Mouse (Mus musculus) heart, embryonic 11.5 days (tissue): ENCODE data around the gene Gprc6a. TPM values are rescaled to one million over a fixed set of nuclear protein-coding genes. Genes with fewer than 3 reads are reported as not detected.

Experiments
- ATAC-seq: fragments of 200-750 bp; cut with Nextera tagmentation; replicated peaks from 2 replicates; pipeline ENCODE4 v1.8.0; 2017; ENCODE audit warnings: moderate library complexity; ENCODE audit not compliant: insufficient number of reproducible peaks, low FRiP score, low TSS enrichment
- H3K27ac ChIP-seq: fragments of 300-500 bp; sonication (generic); 2 replicates; pipeline ENCODE4 v1.5.1; 2014; ENCODE audit warnings: mild to moderate bottlenecking, low read depth, low read length
- H3K27me3 ChIP-seq: fragments of 300-500 bp; sonication (generic); 2 replicates; pipeline ENCODE4 v1.6.1; 2014; ENCODE audit warnings: mild to moderate bottlenecking, low read length, mixed read lengths; ENCODE audit not compliant: control insufficient read depth, insufficient read depth
- H3K36me3 ChIP-seq: fragments of 300-500 bp; sonication (generic); 2 replicates; pipeline ENCODE4 v1.6.1; 2014; ENCODE audit warnings: mild to moderate bottlenecking, low read length, moderate library complexity, mixed read lengths; ENCODE audit not compliant: control insufficient read depth, insufficient read depth
- H3K4me1 ChIP-seq: fragments of 300-500 bp; sonication (generic); 2 replicates; pipeline ENCODE4 v1.6.1; 2014; ENCODE audit warnings: low read length; ENCODE audit not compliant: control insufficient read depth, insufficient read depth
- H3K4me2 ChIP-seq: fragments of 300-500 bp; sonication (generic); 2 replicates; pipeline ENCODE4 v1.6.1; 2014; ENCODE audit warnings: mild to moderate bottlenecking, moderate library complexity
- H3K4me3 ChIP-seq: fragments of 300-500 bp; sonication (generic); 2 replicates; pipeline ENCODE4 v1.5.1; 2014; ENCODE audit warnings: low read depth, low read length
- H3K9ac ChIP-seq: fragments of 300-500 bp; sonication (generic); 2 replicates; pipeline ENCODE4 v1.6.1; 2014; ENCODE audit warnings: mild to moderate bottlenecking, low read depth, low read length, moderate library complexity
- H3K9me3 ChIP-seq: fragments of 300-500 bp; sonication (generic); replicated peaks from 2 replicates; pipeline ENCODE4 v1.6.1; 2016; ENCODE audit warnings: low read length; ENCODE audit not compliant: control insufficient read depth
- WGBS: fragments of 180-500 bp; shearing (Covaris S2); extraction: QIAGEN DNeasy Blood & Tissue Kit; methylation state at CpG from one replicate; pipeline ENCODE4 v1.1.7; 2014; ENCODE audit not compliant: insufficient replicate concordance; 5-methylcytosine and 5-hydroxymethylcytosine counted together
- polyA plus RNA-seq: library from polyadenylated mRNA; unstranded; fragments of >200 nt; fragmentation: Nextera tagmentation; extraction: Ambion mirVana; gene quantifications from 2 replicates; pipeline ENCODE4 v1.2.1, GENCODE M21; 2014

The Gprc6a gene
- not detected in 2 replicates for polyA plus RNA-seq

DNA sequence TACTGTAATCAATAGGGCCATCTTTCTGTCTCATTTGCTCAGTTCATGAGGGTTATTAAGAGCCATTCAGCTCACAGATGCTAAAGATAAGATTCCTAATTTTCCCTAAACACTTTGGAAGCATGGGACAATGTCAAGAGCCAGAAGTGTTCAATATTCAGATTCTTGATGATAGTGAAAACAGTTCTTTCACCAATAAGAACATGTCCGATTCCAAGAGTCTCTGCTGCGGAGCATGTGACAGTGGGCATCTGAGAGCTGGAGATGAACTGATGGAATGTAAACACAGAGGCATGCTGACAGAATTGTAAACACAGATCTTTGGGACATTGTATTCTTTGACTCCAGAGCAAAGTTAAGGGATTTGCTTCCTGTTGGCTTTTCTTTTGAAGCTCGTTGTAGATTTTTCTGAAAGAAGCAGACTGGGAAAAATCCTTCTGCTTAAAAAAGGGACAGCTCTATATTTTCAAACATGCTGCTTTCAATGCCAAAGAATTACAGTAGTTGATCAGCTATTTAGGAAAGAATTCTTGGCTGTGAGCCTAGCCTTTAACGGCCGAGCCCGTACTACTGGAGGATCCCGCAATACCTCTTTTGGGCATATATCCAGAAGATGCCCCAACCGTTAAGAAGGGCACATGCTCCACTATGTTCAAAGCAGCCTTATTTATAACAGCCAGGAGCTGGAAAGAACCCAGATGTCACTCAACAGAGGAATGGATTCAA, at the start of gene Gprc6a:
Gprc6a (minus strand) TSS at position 51 of the 726 bp plus-strand sequence.
- no peaks in the 10 kb centered on the region for H3K36me3 ChIP-seq
- no peaks in the 10 kb centered on the region for H3K4me1 ChIP-seq
- H3K27ac ChIP-seq, result no peak within 1 kb of the TSS
- H3K9ac ChIP-seq, result no peak within 1 kb of the TSS
- no peaks in the 10 kb centered on the region for H3K9me3 ChIP-seq
- no peak within 1 kb of the TSS for H3K4me2 ChIP-seq
- 66% methylated on average over 8 of the region's 8 CpGs for WGBS
- ATAC-seq, result no peak
- no peak within 1 kb of the TSS for H3K4me3 ChIP-seq
- no peaks in the 10 kb centered on the region for H3K27me3 ChIP-seq

DNA sequence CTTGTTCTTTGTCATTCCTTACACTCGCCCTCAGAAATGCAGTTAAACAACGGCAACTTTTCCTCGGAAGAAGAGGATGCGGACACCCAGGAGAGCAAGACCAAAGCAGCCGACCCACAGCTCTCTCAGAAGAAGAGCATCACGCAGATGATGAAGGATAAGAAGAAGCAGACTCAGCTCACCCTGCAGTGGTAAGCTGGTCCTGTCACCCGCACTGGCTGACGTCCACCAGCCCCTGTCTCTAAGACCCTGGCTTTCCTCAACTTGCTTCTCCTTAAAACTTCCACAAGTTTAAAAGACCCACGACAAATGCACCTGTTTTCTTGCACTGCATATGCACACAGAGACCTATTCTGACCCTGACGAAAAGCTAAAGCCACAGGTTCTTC, 47.0 kb upstream of the Gprc6a start:
- 7% methylated on average over 10 of the region's 10 CpGs for WGBS
- no peaks in the 10 kb centered on the region for H3K9me3 ChIP-seq
- H3K9ac ChIP-seq, result no peak overlapping the region
- no peak overlapping the region for H3K27ac ChIP-seq
- peaks cover 20% of the 10 kb centered on the region for H3K27me3 ChIP-seq
- peak overlapping the region; percentile 90 for H3K4me2 ChIP-seq
- peak overlapping the region; percentile 51 for H3K4me3 ChIP-seq
- ATAC-seq, result no peak
- H3K4me1 ChIP-seq, result 0 out of 2 replicates have a peak, but pooled peaks cover 2% of the 10 kb centered on the region
- H3K36me3 ChIP-seq, result no peaks in the 10 kb centered on the region

DNA sequence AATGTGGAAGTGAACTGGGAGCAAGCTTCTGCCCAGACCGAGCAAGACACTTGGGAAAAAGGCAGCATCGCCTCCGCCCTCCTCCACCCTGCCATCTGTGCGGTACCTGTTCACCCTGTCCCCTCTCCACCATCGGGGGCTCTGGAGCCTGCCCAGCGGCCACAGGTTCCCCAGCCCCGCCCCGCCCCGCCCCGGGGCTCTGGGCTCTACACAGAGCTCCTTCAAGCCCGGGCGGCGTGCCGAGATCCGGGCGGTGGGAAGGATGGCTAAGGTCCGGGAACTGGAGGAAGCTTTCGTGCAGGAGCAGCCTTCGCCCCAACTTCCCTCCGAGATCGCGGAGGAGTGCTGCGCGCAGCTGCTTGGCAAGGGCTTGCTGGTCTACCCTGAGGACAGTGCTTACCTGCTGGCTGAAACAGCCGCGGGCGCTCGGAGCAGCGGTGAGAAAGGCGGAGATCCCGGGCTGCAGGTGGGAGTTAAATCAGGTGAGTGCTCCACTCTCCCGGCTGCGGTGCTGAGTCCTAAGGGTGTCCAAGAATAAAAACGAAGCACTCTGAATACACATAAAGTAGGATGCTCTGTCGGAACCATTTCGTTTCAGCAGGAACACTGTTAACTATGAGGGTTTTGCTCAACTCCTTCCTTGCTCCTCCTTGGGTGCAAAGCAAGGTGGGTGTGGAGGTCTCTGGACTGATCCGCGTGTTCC, 46.4 kb upstream of the Gprc6a start, which contains the start of gene Rfx6:
Rfx6 (plus strand) TSS at position 209 of the 703 bp plus-strand sequence.
- peaks cover 20% of the 10 kb centered on the region for H3K27me3 ChIP-seq
- no peak within 1 kb of the TSS for H3K27ac ChIP-seq
- no peaks in the 10 kb centered on the region for H3K9me3 ChIP-seq
- peak within 1 kb of the TSS; percentile 90 for H3K4me2 ChIP-seq
- no peak within 1 kb of the TSS for H3K9ac ChIP-seq
- WGBS, result under 1% methylated on average over 36 of the region's 38 CpGs
- peak; percentile 18; the same call in 1 of the 2 replicates for ATAC-seq
- H3K4me1 ChIP-seq, result 0 out of 2 replicates have a peak, but pooled peaks cover 2% of the 10 kb centered on the region
- H3K4me3 ChIP-seq, result peak within 1 kb of the TSS; percentile 51
- H3K36me3 ChIP-seq, result no peaks in the 10 kb centered on the region

DNA sequence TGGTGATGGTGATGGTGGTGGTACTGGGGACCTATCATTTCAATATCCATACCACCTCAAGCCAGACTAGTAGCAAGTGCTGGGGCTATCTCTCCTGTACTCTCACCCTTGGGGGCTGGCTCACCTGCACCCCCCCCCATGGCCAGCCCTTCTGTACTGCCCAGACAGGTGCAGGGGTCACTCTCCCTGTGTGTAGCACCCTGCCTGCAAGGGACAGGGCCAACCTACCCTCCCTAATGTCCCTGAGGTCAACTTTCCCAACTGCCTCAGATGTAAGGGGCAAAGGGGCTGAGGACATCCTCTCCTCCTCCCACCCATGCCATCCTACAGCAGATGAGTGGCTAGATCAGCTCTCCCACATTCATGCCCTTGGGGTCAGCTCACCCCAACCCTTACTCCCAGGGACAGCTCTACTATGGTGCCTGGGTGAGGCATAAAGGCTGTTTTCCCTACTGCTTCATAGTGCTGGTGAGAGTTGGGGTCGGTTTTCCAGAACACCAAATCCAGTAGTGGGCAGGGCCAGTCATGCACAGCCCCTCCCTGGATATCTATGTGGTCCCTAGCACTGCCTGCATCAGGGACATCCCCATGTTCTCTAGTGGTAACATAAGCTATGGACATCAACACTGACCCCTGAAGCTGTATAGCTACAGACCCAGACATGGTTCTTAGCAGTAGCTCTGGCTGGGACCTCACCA, 41.0 kb upstream of the Gprc6a start:
- no peaks in the 10 kb centered on the region for H3K36me3 ChIP-seq
- H3K4me1 ChIP-seq, result no peaks in the 10 kb centered on the region
- no peak overlapping the region for H3K27ac ChIP-seq
- H3K27me3 ChIP-seq, result peaks cover 8% of the 10 kb centered on the region
- H3K4me3 ChIP-seq, result no peak overlapping the region
- ATAC-seq, result no peak
- WGBS, result 38% methylated on average over 1 of the region's 1 CpGs
- H3K4me2 ChIP-seq, result no peak overlapping the region
- no peak overlapping the region for H3K9ac ChIP-seq
- no peaks in the 10 kb centered on the region for H3K9me3 ChIP-seq

DNA sequence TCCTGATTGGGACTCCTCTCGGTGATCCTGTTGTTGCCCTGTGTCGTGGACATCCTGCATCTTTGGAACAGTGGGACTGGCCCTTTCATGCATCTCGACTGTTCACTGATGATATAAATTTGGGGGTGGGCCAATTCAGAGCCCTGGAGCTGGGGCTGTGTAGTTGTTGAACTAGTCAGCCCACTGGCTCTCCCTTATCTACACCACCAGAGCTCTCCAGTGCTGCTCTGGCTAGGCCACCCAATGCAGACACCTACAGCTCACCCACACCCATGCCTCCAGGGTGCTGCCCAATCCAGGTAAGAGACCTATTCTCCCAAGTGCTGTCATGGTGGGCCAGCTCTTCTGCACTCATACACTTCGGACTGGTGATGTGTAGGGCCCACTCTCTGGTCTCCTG, 40.3 kb upstream of the Gprc6a start:
- ATAC-seq, result no peak
- Histone ChIP-seq H3K27me3 (peaks cover 4% of the 10 kb centered on the region; the same call in 1 of the 2 replicates), H3K4me1 (no peaks in the 10 kb centered on the region), H3K9ac (no peak overlapping the region), H3K27ac (no peak overlapping the region), H3K9me3 (no peaks in the 10 kb centered on the region), H3K36me3 (no peaks in the 10 kb centered on the region), H3K4me3 (no peak overlapping the region), H3K4me2 (no peak overlapping the region)
- 72% methylated on average over 4 of the region's 4 CpGs for WGBS

DNA sequence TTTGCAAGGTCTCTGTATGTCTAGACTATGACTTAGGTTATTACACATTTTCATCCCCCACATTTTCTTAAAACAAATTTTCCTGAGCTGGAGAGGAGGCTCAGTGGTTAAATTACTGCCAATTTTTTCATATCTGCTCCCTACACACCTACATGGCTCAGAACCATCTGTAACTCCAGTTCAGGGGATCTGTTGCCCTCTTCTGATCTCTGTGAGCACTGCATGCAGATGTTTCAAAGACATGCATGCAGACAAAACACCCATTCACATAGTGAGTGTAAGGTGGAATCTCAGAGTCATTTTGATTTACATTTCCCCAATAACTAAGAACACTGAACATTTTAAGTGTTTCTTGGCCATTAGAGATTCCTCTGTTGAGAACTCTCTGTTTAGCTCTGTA, 38.1 kb upstream of the Gprc6a start:
- no peak for ATAC-seq
- H3K4me3 ChIP-seq, result no peak overlapping the region

DNA sequence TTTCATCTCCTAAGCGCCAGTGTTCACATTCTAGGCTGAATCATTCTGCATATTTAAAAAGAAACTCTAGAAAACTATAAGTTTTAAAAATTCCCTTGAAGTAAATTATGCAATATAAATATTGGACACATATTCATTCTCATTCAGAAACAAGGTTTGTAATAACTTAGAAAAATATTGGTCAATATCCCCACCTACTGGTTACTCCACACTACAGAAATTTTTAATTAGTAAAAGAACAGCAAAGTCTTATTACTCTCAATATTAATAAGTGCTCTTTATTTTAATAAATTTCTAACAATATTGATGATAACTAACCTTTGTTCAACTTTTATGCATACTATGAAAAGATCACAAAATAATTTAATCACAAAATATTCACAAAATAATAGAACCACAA, 26.1 kb upstream of the Gprc6a start:
- H3K4me1 ChIP-seq, result no peaks in the 10 kb centered on the region
- H3K27me3 ChIP-seq, result no peaks in the 10 kb centered on the region
- 69% methylated on average over 1 of the region's 1 CpGs for WGBS
- no peaks in the 10 kb centered on the region for H3K36me3 ChIP-seq
- H3K27ac ChIP-seq, result no peak overlapping the region
- H3K9me3 ChIP-seq, result no peaks in the 10 kb centered on the region
- H3K9ac ChIP-seq, result no peak overlapping the region
- H3K4me2 ChIP-seq, result no peak overlapping the region
- H3K4me3 ChIP-seq, result no peak overlapping the region
- ATAC-seq, result no peak

More for the DNA sequence above, 38.1 kb upstream of the Gprc6a start:
- Histone ChIP-seq H3K27ac (no peak overlapping the region), H3K27me3 (no peaks in the 10 kb centered on the region), H3K4me2 (no peak overlapping the region), H3K9ac (no peak overlapping the region), H3K4me1 (no peaks in the 10 kb centered on the region), H3K36me3 (no peaks in the 10 kb centered on the region), H3K9me3 (no peaks in the 10 kb centered on the region)

DNA sequence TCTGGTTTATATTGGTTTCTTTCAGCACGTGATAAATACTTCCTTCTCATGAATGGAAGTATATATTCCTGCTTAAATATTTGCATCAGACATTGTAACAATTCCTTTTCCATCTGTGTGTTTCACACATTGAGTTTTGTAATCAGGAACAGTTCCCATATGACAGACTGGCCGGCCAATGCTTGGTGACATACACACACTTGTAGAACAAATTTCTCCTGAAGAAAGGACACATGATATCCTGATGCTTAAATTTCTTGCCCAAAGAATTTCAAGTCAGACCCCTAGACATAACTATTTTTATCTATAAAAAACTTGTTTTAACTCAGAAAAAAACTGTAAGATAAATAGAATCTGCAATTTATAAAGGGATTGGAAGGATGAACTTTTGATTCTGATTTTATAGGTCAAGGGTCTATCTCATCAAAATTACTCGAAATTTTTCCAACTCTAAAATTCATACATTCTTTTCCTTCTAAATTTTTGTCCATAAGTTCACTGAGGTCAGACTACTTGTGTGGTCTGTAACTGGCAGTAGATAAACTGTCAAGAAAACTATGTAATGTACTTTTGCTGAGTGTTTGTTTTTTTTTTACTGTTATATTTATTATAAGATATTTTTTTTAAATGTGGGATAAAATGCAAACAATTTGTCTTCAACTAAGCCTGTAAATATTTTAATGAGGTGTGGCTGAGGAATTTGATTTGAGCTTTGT, 18.4 kb upstream of the Gprc6a start:
- no peak overlapping the region for H3K9ac ChIP-seq
- H3K36me3 ChIP-seq, result no peaks in the 10 kb centered on the region
- no peak for ATAC-seq
- H3K4me1 ChIP-seq, result no peaks in the 10 kb centered on the region
- no peaks in the 10 kb centered on the region for H3K27me3 ChIP-seq
- H3K4me3 ChIP-seq, result no peak overlapping the region
- no peak overlapping the region for H3K4me2 ChIP-seq
- H3K9me3 ChIP-seq, result no peaks in the 10 kb centered on the region
- WGBS, result 58% methylated on average over 3 of the region's 3 CpGs
- H3K27ac ChIP-seq, result no peak overlapping the region
